Mouse (Mus musculus) heart, embryonic 16.5 days (tissue): ENCODE results near the gene Gucd1. TPM values are rescaled to one million over a fixed set of nuclear protein-coding genes. Genes with fewer than 3 reads are reported as not detected.
"Not testable (repeated sequence)": the region's sequence is repeated elsewhere in the genome, so short reads cannot be mapped to it uniquely, and the experiment has no call there.

Source experiments
- ATAC-seq: fragments of 200-750 bp; cut with Nextera tagmentation; replicated peaks from 2 replicates; pipeline ENCODE4 v1.8.0; 2017; ENCODE audit warnings: moderate number of reproducible peaks; ENCODE audit not compliant: insufficient read depth, low FRiP score; ENCODE audit errors: extremely low read depth
- H3K27ac ChIP-seq: fragments of 300-500 bp; sonication (generic); 2 replicates; pipeline ENCODE4 v1.5.1; 2014; ENCODE audit warnings: mild to moderate bottlenecking, low read length, control low read depth, moderate library complexity
- H3K27me3 ChIP-seq: fragments of 300-500 bp; sonication (generic); 2 replicates; pipeline ENCODE4 v1.6.1; 2014; ENCODE audit warnings: low read length, mixed read lengths; ENCODE audit not compliant: control insufficient read depth, insufficient read depth
- H3K36me3 ChIP-seq: fragments of 300-500 bp; sonication (generic); 2 replicates; pipeline ENCODE4 v1.6.1; 2014; ENCODE audit not compliant: control insufficient read depth, insufficient read depth
- H3K4me1 ChIP-seq: fragments of 300-500 bp; sonication (generic); 2 replicates; pipeline ENCODE4 v1.6.1; 2014; ENCODE audit warnings: low read length, mixed read lengths; ENCODE audit not compliant: control insufficient read depth, insufficient read depth
- H3K4me2 ChIP-seq: fragments of 300-500 bp; sonication (generic); 2 replicates; pipeline ENCODE4 v1.6.1; 2014; ENCODE audit warnings: low read depth, mild to moderate bottlenecking, control low read depth, low read length
- H3K4me3 ChIP-seq: fragments of 300-500 bp; sonication (generic); 2 replicates; pipeline ENCODE4 v1.5.1; 2014; ENCODE audit warnings: mild to moderate bottlenecking, control low read depth, low read length
- H3K9ac ChIP-seq: fragments of 300-500 bp; sonication (generic); 2 replicates; pipeline ENCODE4 v1.6.1; 2014; ENCODE audit warnings: low read length, control low read depth
- H3K9me3 ChIP-seq: fragments of 300-500 bp; sonication (generic); replicated peaks from 2 replicates; pipeline ENCODE4 v1.6.1; 2016; ENCODE audit warnings: low read length; ENCODE audit not compliant: control insufficient read depth
- WGBS: fragments of 180-500 bp; shearing (Covaris S2); extraction: QIAGEN DNeasy Blood & Tissue Kit; methylation state at CpG from one replicate; pipeline ENCODE4 v1.1.7; 2014; 5-methylcytosine and 5-hydroxymethylcytosine counted together
- polyA plus RNA-seq: library from polyadenylated mRNA; unstranded; fragments of >200 nt; fragmentation: Nextera tagmentation; extraction: Ambion mirVana; gene quantifications from 2 replicates; pipeline ENCODE4 v1.2.1, GENCODE M21; 2015

The Gucd1 gene
- polyA plus RNA-seq, 1 experiment from 2014 or later: 26.9 TPM

DNA sequence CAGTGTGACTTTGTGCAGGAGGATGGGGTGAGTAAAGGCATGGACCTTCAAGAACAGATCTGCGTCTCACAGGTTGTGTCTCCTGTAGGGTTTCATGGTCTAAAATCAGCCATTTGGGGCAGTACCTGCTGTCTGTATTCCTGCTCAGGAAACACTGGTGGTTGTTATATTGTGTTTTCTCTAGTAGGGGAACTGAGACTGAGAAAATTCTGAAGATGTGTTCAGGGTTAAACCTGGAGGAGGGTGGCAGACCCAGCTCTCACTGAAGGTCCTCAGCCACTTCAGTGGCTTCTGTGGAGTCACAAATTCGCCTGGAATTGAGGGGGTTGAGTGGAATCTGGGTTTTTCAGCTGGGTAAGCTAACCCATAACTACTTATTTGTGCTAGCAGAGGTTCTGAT lies 12.6 kb upstream of the Gucd1 start:
- H3K4me2 ChIP-seq: no peak overlapping the region
- H3K4me1 ChIP-seq: peaks cover 14% of the 10 kb centered on the region
- H3K9ac ChIP-seq: no peak overlapping the region
- H3K4me3 ChIP-seq: no peak overlapping the region
- no peak for ATAC-seq
- H3K27ac ChIP-seq: no peak overlapping the region
- H3K27me3 ChIP-seq: no peaks in the 10 kb centered on the region
- H3K36me3 ChIP-seq: peaks cover 19% of the 10 kb centered on the region
- no peaks in the 10 kb centered on the region for H3K9me3 ChIP-seq
- 94% methylated on average over 2 of the region's 2 CpGs for WGBS

DNA sequence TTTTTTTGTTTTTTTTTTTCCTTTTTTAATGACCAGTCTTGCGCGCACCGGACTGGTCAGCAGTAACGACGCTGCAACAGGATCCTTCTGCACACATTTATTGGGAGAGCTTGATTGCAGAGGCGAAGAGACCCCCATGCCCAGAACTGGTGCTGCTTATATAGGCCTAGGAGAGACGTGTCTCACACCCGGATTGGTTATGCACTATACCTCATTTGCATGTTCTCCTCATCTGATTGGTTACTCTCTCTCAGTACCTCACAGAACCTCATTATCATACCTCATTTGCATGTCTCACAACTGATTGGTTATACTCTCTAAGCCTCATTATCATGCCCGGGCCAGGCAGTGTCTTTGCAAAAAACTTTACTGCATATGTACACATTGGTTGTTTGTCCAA lies 7.7 kb upstream of the Gucd1 start:
- not testable (repeated sequence) for H3K27me3 ChIP-seq, ATAC-seq, H3K9ac ChIP-seq, H3K4me3 ChIP-seq, H3K9me3 ChIP-seq, H3K4me2 ChIP-seq, H3K4me1 ChIP-seq, H3K27ac ChIP-seq
- 94% methylated on average over 9 of the region's 9 CpGs for WGBS
- H3K36me3 ChIP-seq: peaks cover 29% of the 10 kb centered on the region

DNA sequence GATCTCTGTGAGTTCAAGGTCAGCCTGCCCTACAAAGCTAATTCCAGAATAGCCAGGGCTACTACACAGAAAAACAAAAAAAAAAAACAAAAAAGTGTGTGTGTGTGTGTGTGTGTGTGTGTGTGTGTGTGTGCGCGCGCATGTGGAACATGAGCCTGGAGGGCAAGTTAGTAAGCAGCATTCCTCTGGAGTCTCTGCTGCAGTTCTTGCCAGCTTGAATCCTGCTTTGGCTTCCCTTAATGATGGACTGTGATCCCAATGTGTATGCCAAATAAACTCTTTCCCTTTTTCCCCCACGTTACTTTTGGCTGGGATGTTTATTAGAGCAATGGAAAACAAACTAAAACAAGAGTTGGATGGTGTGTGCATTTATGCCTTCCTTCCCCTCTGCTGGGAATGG lies 3.9 kb upstream of the Gucd1 start:
- H3K9me3 ChIP-seq: no peaks in the 10 kb centered on the region
- H3K36me3 ChIP-seq: peaks cover 34% of the 10 kb centered on the region
- H3K27me3 ChIP-seq: no peaks in the 10 kb centered on the region
- H3K27ac ChIP-seq: no peak overlapping the region
- H3K4me1 ChIP-seq: peaks cover 18% of the 10 kb centered on the region
- no peak for ATAC-seq
- no peak overlapping the region for H3K4me3 ChIP-seq
- WGBS: 92% methylated on average over 4 of the region's 4 CpGs
- no peak overlapping the region for H3K4me2 ChIP-seq
- no peak overlapping the region for H3K9ac ChIP-seq

DNA sequence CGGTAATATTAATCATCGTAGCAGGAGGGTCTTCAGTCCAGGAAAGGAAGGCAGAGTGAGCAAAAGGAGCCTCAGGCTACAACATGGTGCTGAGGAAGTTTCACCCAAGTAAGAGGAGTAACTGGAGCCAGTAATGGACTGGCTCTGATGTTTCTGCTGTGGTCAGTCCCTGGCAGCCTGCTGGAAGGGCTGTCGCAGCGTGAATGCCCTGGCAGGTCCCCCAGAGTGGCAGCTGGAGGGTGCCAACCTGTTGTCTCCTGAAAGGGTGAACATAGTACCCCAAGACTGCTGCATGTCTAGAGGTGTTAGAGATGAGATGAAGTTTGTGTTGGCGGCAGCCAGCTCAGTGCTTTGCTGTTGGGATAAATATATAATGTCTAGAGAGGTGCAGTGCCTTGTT lies 2.8 kb upstream of the Gucd1 start:
- no peak overlapping the region for H3K9ac ChIP-seq
- peaks cover 27% of the 10 kb centered on the region for H3K4me1 ChIP-seq
- H3K27ac ChIP-seq: no peak overlapping the region
- WGBS: 90% methylated on average over 5 of the region's 5 CpGs
- H3K27me3 ChIP-seq: no peaks in the 10 kb centered on the region
- H3K4me2 ChIP-seq: no peak overlapping the region
- no peak overlapping the region for H3K4me3 ChIP-seq
- ATAC-seq: no peak
- H3K9me3 ChIP-seq: no peaks in the 10 kb centered on the region
- peaks cover 34% of the 10 kb centered on the region for H3K36me3 ChIP-seq

DNA sequence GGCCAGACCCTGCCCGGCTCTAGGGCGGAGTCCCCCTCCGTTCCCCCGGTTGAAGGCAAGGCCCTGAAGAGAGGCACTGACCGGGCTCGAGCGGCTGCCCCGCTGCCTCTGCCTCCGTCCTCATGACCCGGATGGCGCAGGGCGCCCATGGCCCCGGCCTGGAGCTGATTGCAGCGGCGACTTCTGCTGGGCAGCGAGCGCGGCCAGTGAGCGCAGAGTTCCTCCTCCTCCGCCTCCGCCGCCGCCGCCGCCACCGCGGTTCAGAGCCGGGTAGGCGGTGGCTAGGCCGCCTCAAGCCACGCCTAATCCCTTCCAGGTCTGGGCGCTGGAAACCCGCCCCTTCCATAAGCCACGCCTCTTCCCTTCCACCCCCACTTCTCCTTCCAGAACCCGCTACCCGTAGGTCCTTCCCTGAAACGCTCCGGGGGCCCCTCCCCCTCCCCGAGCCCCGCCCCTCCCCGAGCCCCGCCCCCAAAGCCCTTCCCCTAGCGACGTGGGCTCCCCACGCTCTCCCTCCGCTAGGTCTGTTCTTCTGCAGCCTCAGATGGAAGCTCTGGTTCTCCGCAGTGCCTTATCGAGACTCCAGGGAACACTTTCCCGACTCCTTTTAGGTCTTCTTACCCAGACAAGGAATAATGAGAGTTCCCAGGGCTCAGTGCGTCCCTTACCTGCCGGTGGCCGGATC lies 557 bp downstream of the Gucd1 start, which contains the start of gene Snrpd3:
Snrpd3 (plus strand) TSS at position 479 of the 685 bp plus-strand sequence.
- Histone ChIP-seq H3K27ac (peak within 1 kb of the TSS; percentile 100), H3K9ac (peak within 1 kb of the TSS; percentile 97), H3K4me3 (peak within 1 kb of the TSS; percentile 98), H3K36me3 (peaks cover 21% of the 10 kb centered on the region), H3K4me2 (peak within 1 kb of the TSS; percentile 98), H3K4me1 (peaks cover 34% of the 10 kb centered on the region), H3K27me3 (no peaks in the 10 kb centered on the region), H3K9me3 (no peaks in the 10 kb centered on the region)
- WGBS: 1% methylated on average over 50 of the region's 52 CpGs
- ATAC-seq: peak; percentile 96

DNA sequence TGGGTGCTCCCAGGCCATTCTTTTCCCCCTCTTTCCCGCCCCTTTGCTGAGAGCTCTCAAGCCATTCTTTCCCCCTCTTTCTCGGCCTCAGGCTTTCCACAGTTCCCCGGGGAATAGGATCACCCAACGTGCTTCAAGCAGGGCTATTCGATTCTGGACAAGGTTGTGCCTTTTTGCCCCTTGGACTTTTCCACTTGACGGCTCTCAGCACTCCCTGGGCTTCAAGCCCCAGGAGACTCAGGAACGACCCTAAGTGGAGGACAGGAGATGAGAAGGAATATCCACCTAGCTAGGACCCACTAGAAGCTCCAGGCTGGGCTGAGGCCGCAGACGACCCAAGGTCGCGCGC lies 1.1 kb downstream of the Gucd1 start:
- Histone ChIP-seq H3K9ac (peak overlapping the region; percentile 96), H3K27ac (peak overlapping the region; percentile 100), H3K4me2 (peak overlapping the region; percentile 84), H3K4me3 (peak overlapping the region; percentile 98), H3K4me1 (peaks cover 34% of the 10 kb centered on the region), H3K27me3 (no peaks in the 10 kb centered on the region), H3K9me3 (no peaks in the 10 kb centered on the region), H3K36me3 (peaks cover 19% of the 10 kb centered on the region)
- WGBS: 1% methylated on average over 12 of the region's 12 CpGs
- no peak for ATAC-seq

DNA sequence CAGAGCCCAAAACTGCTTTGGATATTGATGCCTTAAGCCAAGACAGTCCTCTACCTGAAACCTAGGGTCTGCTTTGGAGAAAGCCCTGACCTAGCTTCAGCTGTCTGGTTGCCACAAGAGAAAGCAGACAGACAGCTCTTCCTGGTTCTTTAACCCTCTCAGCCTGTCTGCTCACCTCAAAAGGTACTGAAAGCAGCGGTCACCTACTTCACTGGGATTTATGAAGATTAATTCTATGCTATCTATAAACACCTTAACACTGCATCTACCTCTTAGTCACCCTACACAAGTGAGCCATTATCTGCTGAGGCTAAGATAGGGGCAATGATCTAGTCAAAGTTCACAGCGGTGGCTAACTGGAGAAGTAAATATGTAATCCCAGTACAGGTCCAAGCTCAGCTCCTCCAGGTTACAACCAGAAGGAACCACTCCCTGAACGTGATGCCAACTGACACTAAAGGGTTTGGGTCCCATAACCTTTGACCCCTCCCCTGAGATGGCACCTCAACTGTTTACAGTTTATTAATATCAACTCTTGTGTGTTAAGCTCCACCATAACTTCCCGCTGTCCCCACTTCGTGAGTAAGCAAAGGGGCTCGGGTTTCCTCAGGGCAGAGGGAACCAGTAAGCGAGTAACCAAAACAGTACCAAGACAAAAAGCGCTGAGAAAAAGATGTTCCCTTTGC lies 1.6 kb downstream of the Gucd1 start:
- Histone ChIP-seq H3K27ac (peak overlapping the region; percentile 100), H3K36me3 (peaks cover 22% of the 10 kb centered on the region), H3K4me1 (peaks cover 32% of the 10 kb centered on the region), H3K9ac (peak overlapping the region; percentile 96), H3K4me2 (peak overlapping the region; percentile 84), H3K27me3 (no peaks in the 10 kb centered on the region), H3K4me3 (peak overlapping the region; percentile 98), H3K9me3 (no peaks in the 10 kb centered on the region)
- no peak for ATAC-seq
- WGBS: 17% methylated on average over 8 of the region's 8 CpGs

DNA sequence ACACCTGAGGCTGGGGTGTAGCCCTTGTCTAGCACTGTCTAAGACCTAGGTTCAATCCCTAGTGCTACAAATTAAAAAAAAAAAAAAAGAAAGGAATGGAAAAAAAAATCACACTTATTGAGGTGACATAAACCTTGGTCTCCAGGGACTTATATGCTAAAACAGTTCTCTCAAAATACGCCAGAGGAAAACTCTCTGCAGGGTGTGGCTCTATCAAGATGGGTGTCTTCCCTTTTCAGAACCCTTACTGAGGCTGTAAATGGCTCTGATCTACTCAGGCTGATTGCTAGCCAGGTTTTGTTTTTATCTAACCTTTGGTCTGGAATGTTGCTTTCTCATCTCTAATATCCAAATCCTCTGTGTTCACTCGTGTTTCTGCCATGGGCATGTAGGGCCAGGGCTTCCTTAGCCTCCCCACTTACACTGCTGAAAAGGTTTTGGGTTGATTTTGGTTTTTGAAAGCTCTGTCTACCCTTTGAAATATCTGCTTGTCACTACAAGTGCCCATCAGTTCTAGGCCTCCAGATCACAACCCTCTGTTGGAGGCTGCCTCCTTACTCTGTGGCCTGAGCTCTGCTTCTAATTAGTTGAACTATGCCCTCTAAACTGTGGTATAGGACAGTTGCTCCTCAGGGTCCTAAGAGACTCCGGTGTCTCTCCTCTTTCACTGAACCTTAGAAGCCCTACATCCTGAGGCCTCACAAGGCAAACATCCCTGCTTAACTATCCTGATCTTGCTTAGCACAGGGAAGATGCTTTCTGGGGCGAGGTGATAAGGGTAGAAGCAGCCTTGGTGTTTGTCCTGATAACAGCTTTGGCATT lies 2.3 kb downstream of the Gucd1 start:
- H3K9me3 ChIP-seq: no peaks in the 10 kb centered on the region
- no peaks in the 10 kb centered on the region for H3K27me3 ChIP-seq
- WGBS: 77% methylated on average over 4 of the region's 4 CpGs
- H3K9ac ChIP-seq: peak overlapping the region; percentile 96
- H3K27ac ChIP-seq: no peak overlapping the region
- H3K4me2 ChIP-seq: peak overlapping the region; percentile 84
- ATAC-seq: no peak
- peak overlapping the region; percentile 98 for H3K4me3 ChIP-seq
- peaks cover 24% of the 10 kb centered on the region for H3K36me3 ChIP-seq
- H3K4me1 ChIP-seq: peaks cover 29% of the 10 kb centered on the region

DNA sequence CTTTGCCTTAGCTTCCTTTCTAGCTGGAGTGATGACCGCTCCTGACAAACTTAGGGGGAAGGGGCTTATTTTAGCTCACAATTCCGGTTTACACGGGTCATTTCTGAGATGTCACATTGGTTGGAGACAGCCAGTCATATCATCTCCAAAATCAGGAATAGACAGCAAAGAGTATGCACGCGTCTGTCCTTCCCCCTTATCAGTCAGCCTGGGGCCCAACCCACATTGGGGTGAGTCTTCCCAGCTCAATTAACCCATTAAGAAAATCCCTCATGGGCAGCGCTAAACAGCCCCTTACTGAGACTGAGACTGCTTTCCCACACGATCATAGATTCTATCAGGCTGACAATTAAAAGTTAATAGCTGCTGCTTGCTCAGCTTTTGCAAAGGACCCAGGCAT lies 3.4 kb downstream of the Gucd1 start:
- 49% methylated on average over 7 of the region's 7 CpGs for whole genome bisulfite sequencing
- H3K4me2 ChIP-seq: no peak overlapping the region
- no peak overlapping the region for H3K27ac ChIP-seq
- H3K4me3 ChIP-seq: no peak overlapping the region
- H3K9me3 ChIP-seq: no peaks in the 10 kb centered on the region
- H3K36me3 ChIP-seq: peaks cover 25% of the 10 kb centered on the region
- no peak overlapping the region for H3K9ac ChIP-seq
- peaks cover 27% of the 10 kb centered on the region for H3K4me1 ChIP-seq
- H3K27me3 ChIP-seq: no peaks in the 10 kb centered on the region
- ATAC-seq: no peak
